Mouse (Mus musculus) kidney, postnatal 14 days (tissue): ENCODE results near the gene Fer.
"Not testable (repeated sequence)": the region's sequence is repeated elsewhere in the genome, so short reads cannot be mapped to it uniquely, and the experiment has no call there.

Source experiments
- DNase-seq: peaks from one replicate; pipeline ENCODE4 v3.0.0; 2022; ENCODE audit warnings: mixed read lengths

Fer gene

GRCm38 (mm10) chr17:63863012-63863630, at the start of gene Fer:
Fer (plus strand) TSS chr17:63863062.
- peak; percentile 16 for DNase-seq

GRCm38 (mm10) chr17:63813552-63813951, 49.3 kb upstream of the Fer start:
- no peak for DNase-seq

GRCm38 (mm10) chr17:63818444-63819027, 44.3 kb upstream of the Fer start:
- DNase-seq: no peak

GRCm38 (mm10) chr17:63824141-63824540, 38.7 kb upstream of the Fer start:
- no peak for DNase-seq

GRCm38 (mm10) chr17:63826196-63826595, 36.7 kb upstream of the Fer start:
- no peak for DNase-seq

GRCm38 (mm10) chr17:63826767-63827166, 36.1 kb upstream of the Fer start:
- DNase-seq: no peak

- no peak for DNase-seq
These were observed 34.1 kb upstream of the Fer start for GRCm38 (mm10) chr17:63828561-63829332.

- DNase-seq: no peak
These were observed 31.3 kb upstream of the Fer start for GRCm38 (mm10) chr17:63831550-63831949.

GRCm38 (mm10) chr17:63836223-63836622, 26.6 kb upstream of the Fer start:
- DNase-seq: no peak

- DNase-seq: no peak
These were observed 26.2 kb upstream of the Fer start for GRCm38 (mm10) chr17:63836641-63837040.

- no peak for DNase-seq
These were observed 24.7 kb upstream of the Fer start for GRCm38 (mm10) chr17:63838144-63838543.

- DNase-seq: no peak
These were observed 23.1 kb upstream of the Fer start for GRCm38 (mm10) chr17:63839636-63840269.

- no peak for DNase-seq
These were observed 20.6 kb upstream of the Fer start for GRCm38 (mm10) chr17:63842226-63842625.

- DNase-seq: peak; percentile 12
These were observed 17.9 kb upstream of the Fer start for GRCm38 (mm10) chr17:63844936-63845335.

GRCm38 (mm10) chr17:63845766-63846165, 17.1 kb upstream of the Fer start:
- DNase-seq: not testable (repeated sequence)

- no peak for DNase-seq
These were observed 13.7 kb upstream of the Fer start for GRCm38 (mm10) chr17:63849151-63849550.

GRCm38 (mm10) chr17:63849566-63849965, 13.3 kb upstream of the Fer start:
- DNase-seq: peak; percentile 91

- no peak for DNase-seq
These were observed 12.8 kb upstream of the Fer start for GRCm38 (mm10) chr17:63850016-63850415.

GRCm38 (mm10) chr17:63857023-63857544, 5.8 kb upstream of the Fer start:
- DNase-seq: no peak

GRCm38 (mm10) chr17:63860988-63861387, 1.9 kb upstream of the Fer start:
- peak; percentile 51 for DNase-seq

- DNase-seq: no peak
These were observed 463 bp upstream of the Fer start for GRCm38 (mm10) chr17:63862399-63862798.

GRCm38 (mm10) chr17:63863647-63864149, 836 bp downstream of the Fer start, which contains the start of gene A930002H24Rik:
A930002H24Rik (minus strand) TSS chr17:63863791.
- DNase-seq: peak; percentile 99

- peak; percentile 70 for DNase-seq
These were observed 1.3 kb downstream of the Fer start for GRCm38 (mm10) chr17:63864171-63864571.
